Mouse (Mus musculus): Measurements from ENCODE around the gene Chit1. TPM values are rescaled to one million over a fixed set of nuclear protein-coding genes. Genes with fewer than 3 reads are reported as not detected.
A peak's percentile ranks its signal among the peaks of the same experiment; 100 is the strongest.

Chit1 gene
- polyA plus RNA-seq, 1 experiment from 2014 or later = not detected

- 28% methylated on average over 12 of the region's 12 CpGs for WGBS
- DNase-seq (ENCODE audit: low spot score) = no peak
- no peaks in the 10 kb centered on the region for H3K9me3 ChIP-seq (replicated peaks)
- no peak overlapping the region for H3K4me3 ChIP-seq
- H3K36me3 ChIP-seq = no peaks in the 10 kb centered on the region
- peaks cover 25% of the 10 kb centered on the region; the same call in 1 of the 2 replicates for H3K27me3 ChIP-seq (ENCODE audit: low read depth, poor library complexity, severe bottlenecking)
- peaks cover 20% of the 10 kb centered on the region for H3K4me1 ChIP-seq
- H3K27ac ChIP-seq (replicated peaks) = peak overlapping the region; percentile 46; the same call in 1 of the 2 replicates
These were observed 78.1 kb downstream of the Chit1 start for GRCm38 (mm10) chr1:134188989-134189729.

GRCm38 (mm10) chr1:134191192-134191591 is 80.2 kb downstream of the Chit1 start:
- H3K9me3 ChIP-seq (replicated peaks) = no peaks in the 10 kb centered on the region
- WGBS = 88% methylated on average over 5 of the region's 5 CpGs
- H3K27me3 ChIP-seq (ENCODE audit: low read depth, poor library complexity, severe bottlenecking) = peaks cover 25% of the 10 kb centered on the region; the same call in 1 of the 2 replicates
- DNase-seq (ENCODE audit: low spot score) = no peak
- no peak overlapping the region for H3K4me3 ChIP-seq
- H3K4me1 ChIP-seq = peaks cover 37% of the 10 kb centered on the region
- no peak overlapping the region for H3K27ac ChIP-seq (replicated peaks)
- no peaks in the 10 kb centered on the region for H3K36me3 ChIP-seq

- 64% methylated on average over 4 of the region's 4 CpGs for WGBS
- H3K27me3 ChIP-seq (ENCODE audit: low read depth, poor library complexity, severe bottlenecking) = peaks cover 25% of the 10 kb centered on the region; the same call in 1 of the 2 replicates
- H3K4me3 ChIP-seq = no peak overlapping the region
- H3K9me3 ChIP-seq (replicated peaks) = no peaks in the 10 kb centered on the region
- H3K27ac ChIP-seq (replicated peaks) = no peak overlapping the region
- DNase-seq (ENCODE audit: low spot score) = no peak
- H3K4me1 ChIP-seq = peaks cover 37% of the 10 kb centered on the region
- H3K36me3 ChIP-seq = no peaks in the 10 kb centered on the region
These were observed 81.0 kb downstream of the Chit1 start for GRCm38 (mm10) chr1:134192024-134192423.

- peaks cover 40% of the 10 kb centered on the region for H3K4me1 ChIP-seq
- no peaks in the 10 kb centered on the region for H3K9me3 ChIP-seq (replicated peaks)
- no peak for DNase-seq (ENCODE audit: low spot score)
- 76% methylated on average over 1 of the region's 1 CpGs for WGBS
- peaks cover 25% of the 10 kb centered on the region; the same call in 1 of the 2 replicates for H3K27me3 ChIP-seq (ENCODE audit: low read depth, poor library complexity, severe bottlenecking)
- H3K27ac ChIP-seq (replicated peaks) = peak within 1 kb of the TSS; percentile 52; the same call in 1 of the 2 replicates
- H3K36me3 ChIP-seq = no peaks in the 10 kb centered on the region
- no peak within 1 kb of the TSS for H3K4me3 ChIP-seq
These were observed 82.1 kb downstream of the Chit1 start, which contains the start of gene Mybph for GRCm38 (mm10) chr1:134193126-134193525. Gene Mybph (plus strand): TSS chr1:134193448.

- Histone ChIP-seq H3K27me3 (ENCODE audit: low read depth, poor library complexity, severe bottlenecking) (peaks cover 20% of the 10 kb centered on the region; the same call in 1 of the 2 replicates), H3K27ac (replicated peaks) (peak overlapping the region; percentile 52; the same call in 1 of the 2 replicates), H3K9me3 (replicated peaks) (no peaks in the 10 kb centered on the region), H3K4me1 (peaks cover 43% of the 10 kb centered on the region), H3K36me3 (no peaks in the 10 kb centered on the region), H3K4me3 (no peak overlapping the region)
- WGBS = 72% methylated on average over 7 of the region's 7 CpGs
- DNase-seq (ENCODE audit: low spot score) = no peak
These were observed 82.7 kb downstream of the Chit1 start for GRCm38 (mm10) chr1:134193674-134194197.

GRCm38 (mm10) chr1:134194298-134195022 is 83.4 kb downstream of the Chit1 start:
- Histone ChIP-seq H3K36me3 (no peaks in the 10 kb centered on the region), H3K4me1 (peaks cover 37% of the 10 kb centered on the region), H3K27ac (replicated peaks) (0 out of 2 replicates have a peak overlapping the region, but pooled peaks have one; percentile 52), H3K27me3 (ENCODE audit: low read depth, poor library complexity, severe bottlenecking) (peaks cover 13% of the 10 kb centered on the region; the same call in 1 of the 2 replicates), H3K4me3 (no peak overlapping the region), H3K9me3 (replicated peaks) (no peaks in the 10 kb centered on the region)
- no peak for DNase-seq (ENCODE audit: low spot score)
- WGBS = 74% methylated on average over 16 of the region's 16 CpGs

GRCm38 (mm10) chr1:134195117-134195516 is 84.1 kb downstream of the Chit1 start:
- H3K4me3 ChIP-seq = no peak overlapping the region
- 65% methylated on average over 2 of the region's 2 CpGs for WGBS
- H3K4me1 ChIP-seq = peaks cover 35% of the 10 kb centered on the region
- no peak for DNase-seq (ENCODE audit: low spot score)
- H3K9me3 ChIP-seq (replicated peaks) = no peaks in the 10 kb centered on the region
- H3K27me3 ChIP-seq (ENCODE audit: low read depth, poor library complexity, severe bottlenecking) = 0 out of 2 replicates have a peak, but pooled peaks cover 7% of the 10 kb centered on the region
- H3K36me3 ChIP-seq = no peaks in the 10 kb centered on the region
- H3K27ac ChIP-seq (replicated peaks) = 0 out of 2 replicates have a peak overlapping the region, but pooled peaks have one; percentile 6

GRCm38 (mm10) chr1:134195571-134195970 is 84.5 kb downstream of the Chit1 start:
- Histone ChIP-seq H3K27ac (replicated peaks) (peak overlapping the region; percentile 13; the same call in 1 of the 2 replicates), H3K9me3 (replicated peaks) (no peaks in the 10 kb centered on the region), H3K36me3 (no peaks in the 10 kb centered on the region), H3K27me3 (ENCODE audit: low read depth, poor library complexity, severe bottlenecking) (0 out of 2 replicates have a peak, but pooled peaks cover 7% of the 10 kb centered on the region), H3K4me1 (peaks cover 35% of the 10 kb centered on the region), H3K4me3 (no peak overlapping the region)
- DNase-seq (ENCODE audit: low spot score) = no peak
- 73% methylated on average over 3 of the region's 3 CpGs for WGBS

GRCm38 (mm10) chr1:134195979-134196378 is 84.9 kb downstream of the Chit1 start:
- Histone ChIP-seq H3K27ac (replicated peaks) (0 out of 2 replicates have a peak overlapping the region, but pooled peaks have one; percentile 13), H3K9me3 (replicated peaks) (no peaks in the 10 kb centered on the region), H3K27me3 (ENCODE audit: low read depth, poor library complexity, severe bottlenecking) (0 out of 2 replicates have a peak, but pooled peaks cover 7% of the 10 kb centered on the region), H3K4me3 (no peak overlapping the region), H3K36me3 (no peaks in the 10 kb centered on the region), H3K4me1 (peaks cover 35% of the 10 kb centered on the region)
- DNase-seq (ENCODE audit: low spot score) = no peak
- 68% methylated on average over 4 of the region's 4 CpGs for WGBS

- H3K4me1 ChIP-seq = peaks cover 35% of the 10 kb centered on the region
These were observed 85.3 kb downstream of the Chit1 start for GRCm38 (mm10) chr1:134196386-134196785.

GRCm38 (mm10) chr1:134197325-134197982 is 86.4 kb downstream of the Chit1 start:
- Histone ChIP-seq H3K27me3 (ENCODE audit: low read depth, poor library complexity, severe bottlenecking) (no peaks in the 10 kb centered on the region), H3K4me1 (peaks cover 35% of the 10 kb centered on the region), H3K9me3 (replicated peaks) (no peaks in the 10 kb centered on the region), H3K4me3 (no peak overlapping the region), H3K36me3 (no peaks in the 10 kb centered on the region), H3K27ac (replicated peaks) (peak overlapping the region; percentile 23)
- 80% methylated on average over 15 of the region's 15 CpGs for WGBS
- no peak for DNase-seq (ENCODE audit: low spot score)

More at GRCm38 (mm10) chr1:134196386-134196785, 85.3 kb downstream of the Chit1 start:
- Histone ChIP-seq H3K36me3 (no peaks in the 10 kb centered on the region), H3K27me3 (ENCODE audit: low read depth, poor library complexity, severe bottlenecking) (0 out of 2 replicates have a peak, but pooled peaks cover 4% of the 10 kb centered on the region), H3K27ac (replicated peaks) (no peak overlapping the region), H3K4me3 (no peak overlapping the region), H3K9me3 (replicated peaks) (no peaks in the 10 kb centered on the region)
- 74% methylated on average over 4 of the region's 4 CpGs for WGBS
- peak; percentile 12 for DNase-seq (ENCODE audit: low spot score)
